Mouse (Mus musculus): ENCODE results near the gene Insl3. TPM values are rescaled to one million over a fixed set of nuclear protein-coding genes. Genes with fewer than 3 reads are reported as not detected.

Insl3 gene
- 1.3 TPM in 2 replicates for polyA plus RNA-seq (2015; fragmentation: Nextera tagmentation; extraction: Ambion mirVana)

GRCm38 (mm10) chr8:71689028-71689427 lies at the start of gene Insl3:
Gene Insl3 (plus strand): TSS chr8:71689214.
- Histone ChIP-seq H3K4me3 (replicated peaks; ENCODE audit: low read depth, low read length) (no peak within 1 kb of the TSS), H3K4me2 (ENCODE audit: low read length) (no peak within 1 kb of the TSS), H3K27ac (no peak within 1 kb of the TSS), H3K4me1 (replicated peaks; ENCODE audit: insufficient read depth, low read length) (peaks cover 20% of the 10 kb centered on the region), H3K9me3 (replicated peaks; ENCODE audit: low read length) (no peaks in the 10 kb centered on the region), H3K27me3 (ENCODE audit: insufficient read depth, low read length) (peaks cover 97% of the 10 kb centered on the region), H3K9ac (ENCODE audit: low read depth, low read length) (no peak within 1 kb of the TSS), H3K36me3 (ENCODE audit: insufficient read depth, low read length) (no peaks in the 10 kb centered on the region)
- no peak for DNase-seq (ENCODE audit: low spot score)
- no peak for ATAC-seq (replicated peaks; ENCODE audit: low FRiP score, low read depth)
- no peak for TF ChIP-seq CTCF (IDR thresholded peaks at IDR 0.05; ENCODE audit: low read depth)
- WGBS, result 15% methylated on average over 33 of the region's 33 CpGs

- no peaks in the 10 kb centered on the region for H3K36me3 ChIP-seq (ENCODE audit: insufficient read depth, low read length)
- no peaks in the 10 kb centered on the region for H3K9me3 ChIP-seq (replicated peaks; ENCODE audit: low read length)
- H3K4me3 ChIP-seq (replicated peaks; ENCODE audit: low read depth, low read length), result no peak overlapping the region
- no peaks in the 10 kb centered on the region for H3K27me3 ChIP-seq (ENCODE audit: insufficient read depth, low read length)
- DNase-seq (ENCODE audit: low spot score), result no peak
- WGBS, result 90% methylated on average over 4 of the region's 4 CpGs
- TF ChIP-seq CTCF (IDR thresholded peaks at IDR 0.05; ENCODE audit: low read depth), result no peak
- ATAC-seq (replicated peaks; ENCODE audit: low FRiP score, low read depth), result no peak
- no peak overlapping the region for H3K27ac ChIP-seq
- 0 out of 2 replicates have a peak, but pooled peaks cover 3% of the 10 kb centered on the region for H3K4me1 ChIP-seq (replicated peaks; ENCODE audit: insufficient read depth, low read length)
- no peak overlapping the region for H3K4me2 ChIP-seq (ENCODE audit: low read length)
- no peak overlapping the region for H3K9ac ChIP-seq (ENCODE audit: low read depth, low read length)
These were observed 49.7 kb upstream of the Insl3 start for GRCm38 (mm10) chr8:71639318-71639717.

GRCm38 (mm10) chr8:71645510-71645909 lies 43.5 kb upstream of the Insl3 start:
- ATAC-seq (replicated peaks; ENCODE audit: low FRiP score, low read depth) (no peak), DNase-seq (ENCODE audit: low spot score) (no peak)
- Histone ChIP-seq H3K27me3 (ENCODE audit: insufficient read depth, low read length) (no peaks in the 10 kb centered on the region), H3K27ac (no peak overlapping the region), H3K9ac (ENCODE audit: low read depth, low read length) (no peak overlapping the region), H3K4me3 (replicated peaks; ENCODE audit: low read depth, low read length) (no peak overlapping the region), H3K4me1 (replicated peaks; ENCODE audit: insufficient read depth, low read length) (no peaks in the 10 kb centered on the region), H3K4me2 (ENCODE audit: low read length) (no peak overlapping the region), H3K9me3 (replicated peaks; ENCODE audit: low read length) (no peaks in the 10 kb centered on the region), H3K36me3 (ENCODE audit: insufficient read depth, low read length) (no peaks in the 10 kb centered on the region)
- 83% methylated on average over 9 of the region's 9 CpGs for WGBS
- TF ChIP-seq CTCF (IDR thresholded peaks at IDR 0.05; ENCODE audit: low read depth), result no peak

- no peak for TF ChIP-seq CTCF (IDR thresholded peaks at IDR 0.05; ENCODE audit: low read depth)
- no peak for DNase-seq (ENCODE audit: low spot score)
- H3K36me3 ChIP-seq (ENCODE audit: insufficient read depth, low read length), result no peaks in the 10 kb centered on the region
- peak; percentile 62 for ATAC-seq (replicated peaks; ENCODE audit: low FRiP score, low read depth)
- H3K9ac ChIP-seq (ENCODE audit: low read depth, low read length), result no peak overlapping the region
- WGBS, result 2% methylated on average over 24 of the region's 24 CpGs
- peak overlapping the region; percentile 35 for H3K4me2 ChIP-seq (ENCODE audit: low read length)
- H3K4me3 ChIP-seq (replicated peaks; ENCODE audit: low read depth, low read length), result 0 out of 2 replicates have a peak overlapping the region, but pooled peaks have one; percentile 4
- H3K9me3 ChIP-seq (replicated peaks; ENCODE audit: low read length), result no peaks in the 10 kb centered on the region
- H3K4me1 ChIP-seq (replicated peaks; ENCODE audit: insufficient read depth, low read length), result peaks cover 9% of the 10 kb centered on the region; the same call in 1 of the 2 replicates
- H3K27me3 ChIP-seq (ENCODE audit: insufficient read depth, low read length), result peaks cover 27% of the 10 kb centered on the region
- H3K27ac ChIP-seq, result no peak overlapping the region
These were observed 34.4 kb upstream of the Insl3 start for GRCm38 (mm10) chr8:71654600-71654999.

GRCm38 (mm10) chr8:71657816-71658215 lies 31.2 kb upstream of the Insl3 start:
- Histone ChIP-seq H3K4me1 (replicated peaks; ENCODE audit: insufficient read depth, low read length) (peaks cover 9% of the 10 kb centered on the region; the same call in 1 of the 2 replicates), H3K36me3 (ENCODE audit: insufficient read depth, low read length) (no peaks in the 10 kb centered on the region), H3K4me3 (replicated peaks; ENCODE audit: low read depth, low read length) (no peak overlapping the region), H3K27ac (no peak overlapping the region), H3K9ac (ENCODE audit: low read depth, low read length) (no peak overlapping the region), H3K4me2 (ENCODE audit: low read length) (no peak overlapping the region), H3K9me3 (replicated peaks; ENCODE audit: low read length) (no peaks in the 10 kb centered on the region), H3K27me3 (ENCODE audit: insufficient read depth, low read length) (peaks cover 36% of the 10 kb centered on the region)
- WGBS, result 19% methylated on average over 8 of the region's 9 CpGs
- TF ChIP-seq CTCF (IDR thresholded peaks at IDR 0.05; ENCODE audit: low read depth), result no peak
- DNase-seq (ENCODE audit: low spot score) (no peak), ATAC-seq (replicated peaks; ENCODE audit: low FRiP score, low read depth) (no peak)

GRCm38 (mm10) chr8:71658515-71659049 lies 30.4 kb upstream of the Insl3 start:
- no peak for TF ChIP-seq CTCF (IDR thresholded peaks at IDR 0.05; ENCODE audit: low read depth)
- H3K27ac ChIP-seq, result no peak overlapping the region

More at GRCm38 (mm10) chr8:71658515-71659049, 30.4 kb upstream of the Insl3 start:
- Histone ChIP-seq H3K36me3 (ENCODE audit: insufficient read depth, low read length) (no peaks in the 10 kb centered on the region), H3K9ac (ENCODE audit: low read depth, low read length) (no peak overlapping the region), H3K4me3 (replicated peaks; ENCODE audit: low read depth, low read length) (no peak overlapping the region), H3K4me1 (replicated peaks; ENCODE audit: insufficient read depth, low read length) (peaks cover 9% of the 10 kb centered on the region; the same call in 1 of the 2 replicates), H3K27me3 (ENCODE audit: insufficient read depth, low read length) (peaks cover 36% of the 10 kb centered on the region), H3K9me3 (replicated peaks; ENCODE audit: low read length) (no peaks in the 10 kb centered on the region), H3K4me2 (ENCODE audit: low read length) (no peak overlapping the region)
- WGBS, result 22% methylated on average over 17 of the region's 17 CpGs
- DNase-seq (ENCODE audit: low spot score) (no peak), ATAC-seq (replicated peaks; ENCODE audit: low FRiP score, low read depth) (no peak)

Data from kidney, postnatal 0 days (tissue).